Mouse (Mus musculus) heart, adult 8-10 months (tissue): ENCODE data around the gene Taok1. TPM values are rescaled to one million over a fixed set of nuclear protein-coding genes. Genes with fewer than 3 reads are reported as not detected.

Experiments
- DNase-seq: peaks from one replicate; pipeline ENCODE4 v3.0.0; 2022; ENCODE audit warnings: low spot score
- total RNA-seq, 4 experiments: library from RNA; stranded (reverse); gene quantifications; 2 replicates each; pipeline ENCODE4 v1.2.4; 2022

Taok1 gene
- total RNA-seq, 4 experiments from 2014 or later, result 48.8 to 61.9 (median 56.1) TPM

DNA sequence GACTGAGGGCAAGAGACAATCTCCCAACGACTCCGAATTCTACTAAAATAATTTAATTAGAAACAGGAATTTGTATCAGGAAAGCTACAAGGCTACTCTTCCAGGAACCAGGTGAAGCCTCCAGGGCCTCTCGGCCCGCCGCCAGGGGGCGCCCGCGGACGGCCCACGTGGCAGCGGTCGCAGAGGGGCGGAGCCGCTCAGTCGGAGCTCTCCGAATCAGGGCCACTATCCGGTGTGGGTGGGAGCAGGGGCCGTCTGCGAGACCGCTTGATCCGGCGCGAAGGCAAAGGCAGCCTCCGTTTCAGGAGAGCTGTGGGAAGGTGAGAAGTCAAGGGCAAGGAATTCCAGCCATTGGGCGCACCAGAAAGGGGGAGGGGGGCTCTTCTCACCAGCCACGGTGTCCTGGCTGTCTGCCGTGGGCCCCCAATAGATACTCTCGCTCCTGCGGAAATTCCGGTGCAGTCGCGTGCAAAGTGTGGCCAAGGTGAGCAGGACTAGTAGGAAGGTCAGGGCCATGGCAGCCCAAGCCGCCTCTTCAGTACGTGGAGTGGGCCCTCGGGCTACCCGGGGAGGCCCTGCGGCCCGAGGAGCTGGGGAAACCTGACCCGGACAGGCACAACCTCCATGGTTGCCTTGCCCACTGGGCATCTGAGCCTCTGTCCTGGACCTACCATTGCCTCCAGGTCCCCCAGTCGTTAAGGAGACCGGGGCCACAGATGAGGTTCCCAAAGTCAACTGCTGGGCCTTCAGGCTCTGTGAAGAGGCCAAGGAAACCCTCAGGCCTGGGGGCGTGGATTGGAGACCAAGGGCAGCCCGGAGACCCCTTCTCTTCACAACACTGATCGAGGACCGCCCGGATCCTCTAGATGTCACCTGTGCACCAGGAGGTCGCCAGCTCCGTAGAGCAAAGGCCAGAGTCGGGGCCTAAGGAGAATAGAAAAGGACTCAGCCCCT is 99.3 kb downstream of the Taok1 start:
- DNase-seq, result peak; percentile 77

DNA sequence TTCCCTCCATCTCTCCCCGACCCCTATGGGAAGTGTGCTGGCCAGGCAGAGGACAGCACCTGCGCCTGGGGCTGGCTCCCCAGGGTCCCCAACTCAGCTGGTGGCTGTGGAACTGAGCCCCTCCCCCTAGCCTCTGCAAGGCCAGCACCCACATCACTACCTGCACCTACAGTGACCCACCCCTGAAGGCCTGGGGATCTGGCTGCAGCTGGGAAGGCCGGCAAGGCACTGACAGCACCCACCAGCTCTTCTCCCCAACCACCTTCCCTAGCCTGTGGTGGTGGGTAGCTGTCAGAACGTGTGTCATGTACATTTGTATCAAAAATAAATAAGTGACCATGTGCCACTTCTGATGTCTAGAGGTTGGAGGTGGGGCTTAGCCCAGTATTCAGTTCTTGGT is 100.2 kb downstream of the Taok1 start:
- no peak for DNase-seq

DNA sequence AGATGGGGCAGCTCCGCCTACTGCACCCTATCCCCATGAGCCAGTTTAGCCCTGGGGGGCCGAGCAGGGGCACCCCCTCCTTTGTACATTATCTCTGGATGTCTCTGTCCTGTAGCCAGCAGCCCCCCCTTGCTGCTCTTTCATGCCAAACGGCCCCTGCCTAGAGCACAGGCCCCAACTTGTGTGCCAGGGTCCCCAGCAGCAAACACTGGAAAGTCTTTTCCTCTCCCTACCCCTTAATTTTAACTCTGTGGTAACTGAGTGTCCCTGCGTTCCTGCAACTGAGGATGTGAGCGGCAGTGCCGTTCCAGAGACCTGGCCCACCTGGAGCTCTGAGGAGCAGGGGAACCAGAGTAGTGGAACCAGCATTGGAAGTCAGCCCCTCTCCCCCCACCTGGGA is 100.7 kb downstream of the Taok1 start:
- no peak for DNase-seq

GRCm38 (mm10) chr11:77506273-77506672 is 101.3 kb downstream of the Taok1 start:
- no peak for DNase-seq

GRCm38 (mm10) chr11:77505291-77505980 is 102.2 kb downstream of the Taok1 start:
- DNase-seq, result no peak

DNA sequence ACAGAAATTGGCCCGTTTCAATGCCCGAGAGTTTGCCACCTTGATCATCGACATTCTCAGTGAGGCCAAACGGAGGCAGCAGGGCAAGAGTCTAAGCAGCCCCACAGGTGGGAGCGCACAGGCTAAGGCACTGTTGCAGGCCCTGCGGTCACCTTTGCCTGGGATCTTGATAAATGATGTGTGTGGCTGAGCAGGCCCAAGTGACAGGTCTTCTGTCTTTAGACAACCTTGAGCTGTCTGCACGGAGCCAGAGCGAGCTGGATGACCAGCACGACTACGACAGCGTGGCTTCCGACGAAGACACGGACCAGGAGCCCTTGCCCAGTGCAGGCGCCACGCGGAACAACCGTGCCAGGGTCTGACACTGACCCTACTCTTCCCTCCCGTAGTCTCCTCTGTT is 103.2 kb downstream of the Taok1 start:
- DNase-seq, result no peak

- DNase-seq, result no peak
Observed at GRCm38 (mm10) chr11:77503511-77503910, 104.1 kb downstream of the Taok1 start.

DNA sequence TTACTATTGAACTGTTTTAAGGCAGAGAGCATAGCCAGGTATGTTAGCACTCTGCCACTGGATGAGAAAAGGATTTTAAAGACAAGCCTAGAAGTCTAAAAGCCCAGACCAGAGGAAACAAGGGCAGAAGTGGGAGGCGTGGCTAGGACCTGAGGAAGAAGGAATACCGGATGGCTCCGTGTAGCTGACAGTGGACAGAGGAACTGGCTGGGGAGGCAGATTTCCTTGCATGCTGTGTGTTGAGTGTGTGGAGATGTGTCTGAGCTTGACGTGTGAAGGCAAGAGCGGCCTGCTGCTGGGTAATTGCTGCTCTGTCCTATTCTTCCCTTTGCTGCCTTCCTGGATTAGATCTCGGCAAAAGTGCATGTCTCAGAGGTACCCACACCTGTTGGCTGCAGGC is 105.1 kb downstream of the Taok1 start:
- DNase-seq, result no peak

DNA sequence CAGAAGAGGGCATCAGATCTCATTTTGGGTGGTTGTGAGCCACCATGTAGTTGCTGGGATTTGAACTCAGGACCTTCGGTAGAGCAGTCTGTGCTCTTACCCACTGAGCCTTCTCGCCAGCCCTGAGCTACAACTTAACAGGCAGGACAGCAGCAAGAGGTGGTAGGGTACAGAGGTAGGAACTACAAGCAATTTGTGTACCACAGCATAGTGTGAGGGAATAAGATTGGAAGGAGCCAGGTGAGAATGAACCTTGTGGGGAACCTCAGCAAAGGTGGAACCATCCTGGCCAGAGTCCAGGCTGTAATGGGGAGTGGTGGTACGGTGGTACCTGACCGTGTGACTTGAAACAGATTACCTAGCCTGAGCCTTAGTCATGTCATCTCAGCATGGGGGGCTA is 105.6 kb downstream of the Taok1 start:
- no peak for DNase-seq

DNA sequence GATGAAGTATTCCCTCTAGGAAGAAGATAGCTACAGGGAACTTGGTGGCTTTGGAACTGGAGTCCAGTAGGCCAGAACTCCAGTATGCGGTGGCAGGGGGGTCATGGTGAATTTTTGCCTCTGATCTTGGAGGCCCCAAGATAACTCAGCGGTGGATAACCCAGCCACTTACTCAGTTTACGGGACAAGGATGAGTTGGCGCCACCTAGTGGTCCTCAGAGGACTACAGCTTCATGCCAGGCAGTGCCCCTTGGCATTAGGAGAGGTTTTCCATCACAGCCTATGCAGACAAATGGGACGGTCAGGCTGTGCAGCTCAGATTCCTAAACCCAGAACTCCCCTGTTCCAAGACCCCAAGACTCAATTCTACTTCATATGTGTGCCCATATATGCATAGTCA is 106.2 kb downstream of the Taok1 start:
- DNase-seq, result peak; percentile 74

- DNase-seq, result no peak
Observed at GRCm38 (mm10) chr11:77500361-77501325, 107.0 kb downstream of the Taok1 start.

GRCm38 (mm10) chr11:77499354-77499753 is 108.3 kb downstream of the Taok1 start:
- no peak for DNase-seq

GRCm38 (mm10) chr11:77498261-77499139 is 109.1 kb downstream of the Taok1 start:
- no peak for DNase-seq

DNA sequence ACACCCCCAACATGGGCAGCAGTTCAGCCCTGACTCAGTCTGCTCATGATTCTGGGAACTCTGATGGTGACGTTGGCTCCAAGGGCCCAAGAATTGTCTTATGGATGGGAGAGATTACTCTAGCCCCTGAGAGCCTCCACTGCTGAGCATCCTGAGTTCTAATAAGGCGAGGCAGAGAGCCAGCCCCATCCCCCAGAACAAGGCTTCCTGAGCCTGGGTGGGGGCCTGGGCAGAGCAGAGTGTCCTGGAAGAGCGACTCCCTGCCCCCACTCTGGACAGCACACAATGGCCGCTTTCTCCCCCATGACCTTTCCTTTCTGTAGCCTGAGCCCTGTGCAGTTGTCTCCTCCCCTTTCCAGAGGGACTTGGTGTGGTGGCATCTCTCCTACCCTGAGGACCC is 109.8 kb downstream of the Taok1 start:
- DNase-seq, result no peak

- DNase-seq, result peak; percentile 85
Observed at GRCm38 (mm10) chr11:77497341-77497756, 110.3 kb downstream of the Taok1 start.

DNA sequence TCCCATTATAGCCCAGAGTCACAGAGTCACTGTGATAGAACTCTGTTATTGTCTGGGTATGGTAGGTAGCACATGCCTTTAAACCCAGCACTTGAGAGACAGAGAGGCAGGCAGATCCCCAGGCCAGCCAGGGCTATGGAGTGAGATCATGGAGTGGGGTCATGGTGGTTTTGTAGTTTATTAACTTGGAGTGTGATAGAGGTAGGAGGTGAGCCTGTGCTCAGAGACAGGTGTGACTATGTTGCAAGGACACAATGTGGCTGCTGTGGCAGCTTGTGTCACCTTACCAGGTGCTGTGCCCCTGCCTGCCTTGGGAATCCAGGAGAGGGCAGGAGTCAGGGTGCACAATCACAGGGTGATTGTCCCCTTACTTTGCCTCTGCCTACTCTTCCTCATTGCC is 112.1 kb downstream of the Taok1 start:
- DNase-seq, result no peak

GRCm38 (mm10) chr11:77494782-77495181 is 112.8 kb downstream of the Taok1 start:
- DNase-seq, result no peak

- DNase-seq, result no peak
Observed at GRCm38 (mm10) chr11:77494344-77494676, 113.3 kb downstream of the Taok1 start.

- no peak for DNase-seq
Observed at GRCm38 (mm10) chr11:77493512-77494343, 113.9 kb downstream of the Taok1 start, which contains the start of gene Git1. TSS of gene Git1 (plus strand) at chr11:77493562.

DNA sequence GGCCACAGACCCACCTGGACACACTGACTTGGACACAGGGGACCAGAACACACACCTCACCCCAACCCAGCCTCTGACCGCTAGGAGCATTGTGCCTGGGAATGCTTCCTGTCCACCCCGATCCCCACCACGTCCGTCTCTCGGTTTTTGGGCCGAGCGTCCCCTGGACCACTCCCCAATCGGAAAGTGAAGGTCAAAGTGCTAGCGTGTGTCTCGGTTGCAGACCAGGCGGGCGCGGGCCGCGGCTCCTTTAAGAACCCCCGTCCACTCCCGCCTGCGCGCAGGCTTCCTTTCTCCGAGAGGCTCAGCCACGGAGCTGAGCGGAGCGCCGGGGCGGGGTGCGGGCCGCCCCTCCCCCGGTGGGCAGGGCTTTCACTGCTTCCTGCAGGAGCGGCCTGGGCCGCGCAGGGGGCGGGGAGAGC is 114.7 kb downstream of the Taok1 start:
- DNase-seq, result peak; percentile 91
